Mouse (Mus musculus) 416B (cell line): Measurements from ENCODE around the gene Gkn3.

ENCODE experiments used
- DNase-seq: peaks from one replicate; pipeline ENCODE4 v3.0.0; 2011; ENCODE audit warnings: low read depth

Gkn3 gene

GRCm38 (mm10) chr6:87350829-87351228 is 37.9 kb downstream of the Gkn3 start, which contains the start of gene Gkn1:
Gene Gkn1 (minus strand): TSS chr6:87350942.
- DNase-seq, result no peak

GRCm38 (mm10) chr6:87335935-87336295 is 52.8 kb downstream of the Gkn3 start:
- no peak for DNase-seq

DNA sequence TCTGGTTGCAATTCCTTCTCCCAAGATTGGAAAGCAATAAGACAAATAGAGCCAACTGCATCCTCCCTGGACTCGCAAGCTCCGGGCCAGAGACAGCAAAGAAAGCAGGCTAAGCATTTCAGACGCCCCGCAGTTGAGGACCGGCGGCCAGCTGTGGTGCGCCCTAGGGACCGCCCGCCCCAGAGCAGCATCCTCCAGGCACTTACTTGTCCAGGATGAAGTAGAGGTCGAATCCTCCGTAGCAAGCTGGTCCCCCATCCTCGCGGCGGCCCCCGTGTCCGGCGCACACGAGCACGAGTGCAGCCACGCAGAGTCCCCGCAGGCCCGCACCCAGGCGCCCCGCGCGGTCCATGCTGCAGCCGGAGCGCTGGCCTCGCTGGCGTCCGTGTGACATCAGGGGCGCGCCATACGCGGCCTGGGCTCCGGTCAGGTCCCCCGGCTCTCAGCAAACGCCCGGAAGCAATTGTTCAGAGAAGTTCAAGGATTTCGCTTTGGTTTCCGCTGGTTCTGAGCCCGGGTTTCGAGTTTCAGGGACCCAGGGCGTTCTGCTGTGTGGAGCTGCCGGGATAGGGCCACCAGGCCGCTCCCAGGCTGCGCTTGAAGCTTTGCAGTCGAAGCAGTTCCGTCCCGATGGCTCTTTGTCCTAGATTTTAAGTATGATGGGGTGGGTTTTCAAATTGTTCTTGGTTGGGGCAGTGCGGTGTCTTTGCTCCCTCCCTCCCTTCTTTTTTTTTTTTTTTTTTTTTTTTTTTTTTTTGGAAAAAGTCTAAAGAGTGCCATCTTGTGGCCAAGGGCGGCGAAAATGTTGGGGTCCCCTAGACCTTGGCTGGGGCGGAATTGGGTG is 53.4 kb downstream of the Gkn3 start, which contains the start of gene Antxr1:
Antxr1 (minus strand) TSS at position 731 of the 844 bp plus-strand sequence.
- no peak for DNase-seq

DNA sequence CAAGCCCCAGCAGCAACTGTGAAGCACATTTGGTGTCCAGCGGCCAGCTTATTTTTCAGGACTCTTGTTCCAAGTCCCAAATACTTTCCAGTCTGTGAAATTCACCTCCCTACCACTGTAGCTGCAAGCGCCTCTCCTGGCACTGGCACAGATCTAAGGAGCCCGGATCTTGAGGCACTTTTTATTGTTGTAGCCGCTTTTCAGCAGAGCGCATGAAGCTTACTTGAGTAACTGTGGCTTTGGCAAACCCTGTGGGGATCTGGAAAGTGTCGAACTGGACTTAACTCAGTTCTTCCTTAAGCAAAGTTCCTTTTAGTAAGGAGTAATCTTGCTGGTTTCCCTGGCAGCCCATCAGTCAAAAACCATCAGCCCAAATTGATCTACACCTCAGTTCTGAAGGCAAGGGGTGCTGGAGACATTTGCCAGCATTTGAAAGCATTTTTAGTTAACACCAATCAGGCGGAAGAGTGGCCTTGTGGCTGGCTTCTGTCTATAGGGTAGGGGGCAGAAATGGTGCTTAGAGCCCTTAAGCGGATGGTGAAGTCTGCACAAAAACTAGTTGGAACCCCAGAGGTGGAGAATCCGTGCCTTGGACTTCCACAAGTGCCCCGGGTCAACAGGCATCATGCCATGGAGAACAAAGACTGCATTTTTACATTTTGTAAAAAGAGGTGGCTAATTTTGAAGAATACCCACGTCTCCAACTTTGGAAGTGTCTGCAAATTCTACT is 54.2 kb downstream of the Gkn3 start:
- DNase-seq, result no peak
